Mouse (Mus musculus) brain, embryonic 14.5 days (tissue): ENCODE results near the gene 1700092M07Rik.

ENCODE experiments used
- CTCF ChIP-seq: fragments of 200-500 bp; IDR thresholded peaks from 2 replicates; pipeline ENCODE4 v1.5.1; 2012; ENCODE audit warnings: inconsistent platforms, mild to moderate bottlenecking, moderate library complexity, borderline replicate concordance; ENCODE audit not compliant: insufficient read depth, insufficient read length; ENCODE audit errors: extremely low read depth
- POLR2A ChIP-seq: fragments of 200-500 bp; IDR thresholded peaks from 2 replicates; pipeline ENCODE4 v1.6.1; 2012; ENCODE audit warnings: mild to moderate bottlenecking, inconsistent platforms, borderline replicate concordance; ENCODE audit not compliant: poor library complexity, insufficient read depth, insufficient read length, severe bottlenecking; ENCODE audit errors: extremely low read depth

GRCm38 (mm10) chr19:8722021-8722420, 18.5 kb upstream of the 1700092M07Rik start:
- TF ChIP-seq CTCF: no peak
- TF ChIP-seq POLR2A: no peak
